Mouse (Mus musculus) liver, embryonic 14.5 days (tissue): ENCODE measurements around the gene Frem2. TPM values are rescaled to one million over a fixed set of nuclear protein-coding genes. Genes with fewer than 3 reads are reported as not detected.

Experiments
- ATAC-seq: fragments of 200-750 bp; cut with Nextera tagmentation; 2 replicates; pipeline ENCODE4 v1.8.0; 2017; ENCODE audit warnings: moderate number of reproducible peaks, mild to moderate bottlenecking, moderate library complexity; ENCODE audit not compliant: insufficient read depth
- DNase-seq, 3 experiments: peaks; one replicate each; pipeline ENCODE4 v3.0.0-alpha.2; 2012 to 2013; ENCODE audit warnings: low read depth in 3 of 3, low spot score in 3 of 3
- H3K27ac ChIP-seq: fragments of 300-500 bp; sonication (generic); 2 replicates; pipeline ENCODE4 v1.5.1; 2014; ENCODE audit warnings: moderate library complexity, mild to moderate bottlenecking, control low read depth, inconsistent platforms
- H3K27me3 ChIP-seq: fragments of 300-500 bp; sonication (generic); 2 replicates; pipeline ENCODE4 v1.6.1; 2014; ENCODE audit warnings: mild to moderate bottlenecking, low read length, moderate library complexity; ENCODE audit not compliant: control insufficient read depth, insufficient read depth
- H3K36me3 ChIP-seq: fragments of 300-500 bp; sonication (generic); replicated peaks from 2 replicates; pipeline ENCODE4 v1.6.1; 2014; ENCODE audit warnings: low read depth; ENCODE audit not compliant: control insufficient read depth, insufficient read depth
- H3K4me1 ChIP-seq, 2 experiments: fragments of 200-500 bp in 1 of 2; fragments of 300-500 bp in 1 of 2; sonication (generic) in 1 of 2; replicated peaks; 2 replicates each; pipeline ENCODE4 v1.6.1; 2012 to 2014; ENCODE audit warnings: antibody characterized with exemption in 1 of 2, inconsistent platforms in 1 of 2, low read length in 1 of 2; ENCODE audit not compliant: control insufficient read depth in 2 of 2, insufficient read depth in 2 of 2
- H3K4me2 ChIP-seq: fragments of 300-500 bp; sonication (generic); 2 replicates; pipeline ENCODE4 v1.6.1; 2014; ENCODE audit warnings: low read depth, mild to moderate bottlenecking, control low read depth, moderate library complexity
- H3K4me3 ChIP-seq, 2 experiments: fragments of 200-500 bp in 1 of 2; fragments of 300-500 bp in 1 of 2; sonication (generic) in 1 of 2; 2 replicates each; pipeline ENCODE4 v1.5.1; 2012 to 2014; ENCODE audit warnings: low read depth in 2 of 2, low read length in 2 of 2, mild to moderate bottlenecking in 2 of 2, control low read depth in 1 of 2, inconsistent platforms in 1 of 2, moderate library complexity in 1 of 2; ENCODE audit not compliant: insufficient read depth in 1 of 2
- H3K9ac ChIP-seq: fragments of 300-500 bp; sonication (generic); replicated peaks from 2 replicates; pipeline ENCODE4 v1.6.1; 2014; ENCODE audit warnings: mild to moderate bottlenecking, control low read depth, moderate library complexity
- H3K9me3 ChIP-seq: fragments of 300-500 bp; sonication (generic); 2 replicates; pipeline ENCODE4 v1.6.1; 2016; ENCODE audit warnings: low read length, mixed read lengths; ENCODE audit not compliant: control insufficient read depth
- CTCF ChIP-seq: IDR thresholded peaks from 2 replicates; pipeline ENCODE4 v1.5.1; 2016; ENCODE audit warnings: antibody characterized with exemption, low read depth, control low read depth
- EP300 ChIP-seq: IDR thresholded peaks from 2 replicates; pipeline ENCODE4 v1.6.1; 2016; ENCODE audit warnings: antibody characterized with exemption, low read depth
- WGBS: fragments of 180-500 bp; shearing (Covaris S2); extraction: QIAGEN DNeasy Blood & Tissue Kit; methylation state at CpG from one replicate; pipeline ENCODE4 v1.1.7; 2014; ENCODE audit not compliant: insufficient replicate concordance; 5-methylcytosine and 5-hydroxymethylcytosine counted together
- polyA plus RNA-seq, 2 experiments: library from polyadenylated mRNA; depleted of rRNA in 1 of 2; stranded (reverse) in 1 of 2; unstranded in 1 of 2; fragments of >200 nt; fragmentation: Nextera tagmentation in 1 of 2; extraction: Ambion mirVana in 1 of 2; gene quantifications; 2 replicates each; pipeline versions ENCODE4 v1.2.1 to v1.2.3; 2012 to 2014

Frem2 gene
- polyA plus RNA-seq, 2 experiments: 0.19 to 0.71 TPM

DNA sequence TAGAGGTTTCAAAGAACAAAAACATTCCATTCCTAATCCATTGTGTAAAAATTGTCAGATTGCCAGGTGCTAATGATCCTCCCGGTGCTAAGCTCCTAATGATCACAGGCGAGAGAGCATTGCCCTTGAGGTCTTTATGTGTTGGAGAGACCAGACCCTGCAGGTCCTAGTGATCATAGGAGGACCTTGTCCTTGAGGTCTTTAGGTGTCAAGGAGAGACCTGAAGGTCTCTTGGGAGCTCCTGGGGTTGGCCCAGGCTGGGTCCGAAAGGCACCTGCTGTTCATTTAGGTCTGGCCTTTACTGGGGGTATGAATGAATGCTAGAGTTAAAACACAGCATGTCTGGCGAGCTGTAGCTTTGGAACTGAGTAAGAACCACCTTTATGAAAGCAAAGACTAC, 183.0 kb downstream of the Frem2 start:
- peaks cover 0 to 2% of the 10 kb centered on the region in 2 experiments; a peak in 1 of 4 replicates for H3K4me1 ChIP-seq
- no peak overlapping the region for H3K4me3 ChIP-seq
- no peaks in the 10 kb centered on the region for H3K9me3 ChIP-seq
- H3K4me2 ChIP-seq: no peak overlapping the region
- no peak for ATAC-seq
- no peaks in the 10 kb centered on the region for H3K27me3 ChIP-seq
- TF ChIP-seq CTCF: no peak
- no peak for TF ChIP-seq EP300
- H3K36me3 ChIP-seq: peaks cover 31% of the 10 kb centered on the region
- H3K27ac ChIP-seq: no peak overlapping the region
- DNase-seq: no peak
- H3K9ac ChIP-seq: no peak overlapping the region
- WGBS: 66% methylated on average over 4 of the region's 4 CpGs

GRCm38 (mm10) chr3:53472061-53472460, 185.1 kb downstream of the Frem2 start:
- DNase-seq: no peak
- Histone ChIP-seq H3K4me1 (peaks cover 0 to 6% of the 10 kb centered on the region in 2 experiments; a peak in 1 of 4 replicates), H3K9me3 (no peaks in the 10 kb centered on the region), H3K36me3 (peaks cover 31% of the 10 kb centered on the region), H3K27me3 (no peaks in the 10 kb centered on the region), H3K4me2 (no peak overlapping the region), H3K4me3 (no peak overlapping the region), H3K9ac (no peak overlapping the region), H3K27ac (no peak overlapping the region)
- 85% methylated on average over 5 of the region's 5 CpGs for WGBS
- ATAC-seq: no peak
- TF ChIP-seq CTCF (no peak), EP300 (no peak)

- Histone ChIP-seq H3K4me3 (no peak overlapping the region), H3K4me1 (peaks cover 6 to 10% of the 10 kb centered on the region in 2 experiments; a peak in 3 of 4 replicates), H3K36me3 (peaks cover 19% of the 10 kb centered on the region), H3K9me3 (no peaks in the 10 kb centered on the region), H3K27me3 (no peaks in the 10 kb centered on the region), H3K27ac (no peak overlapping the region), H3K4me2 (no peak overlapping the region), H3K9ac (no peak overlapping the region)
- no peak for ATAC-seq
- no peak for TF ChIP-seq EP300
- no peak for TF ChIP-seq CTCF
- WGBS: 71% methylated on average over 5 of the region's 5 CpGs
- no peak for DNase-seq
These were observed 187.5 kb downstream of the Frem2 start for GRCm38 (mm10) chr3:53469650-53470049.

GRCm38 (mm10) chr3:53467356-53467755, 189.8 kb downstream of the Frem2 start:
- no peak overlapping the region for H3K27ac ChIP-seq
- ATAC-seq: no peak
- no peak for DNase-seq
- no peaks in the 10 kb centered on the region for H3K27me3 ChIP-seq
- H3K4me1 ChIP-seq: peaks cover 6 to 10% of the 10 kb centered on the region in 2 experiments; a peak in 3 of 4 replicates
- H3K36me3 ChIP-seq: peaks cover 8% of the 10 kb centered on the region
- no peak overlapping the region for H3K4me3 ChIP-seq
- no peak overlapping the region for H3K9ac ChIP-seq
- WGBS: 66% methylated on average over 5 of the region's 5 CpGs
- H3K9me3 ChIP-seq: no peaks in the 10 kb centered on the region
- TF ChIP-seq EP300 (no peak), CTCF (no peak)
- no peak overlapping the region for H3K4me2 ChIP-seq

DNA sequence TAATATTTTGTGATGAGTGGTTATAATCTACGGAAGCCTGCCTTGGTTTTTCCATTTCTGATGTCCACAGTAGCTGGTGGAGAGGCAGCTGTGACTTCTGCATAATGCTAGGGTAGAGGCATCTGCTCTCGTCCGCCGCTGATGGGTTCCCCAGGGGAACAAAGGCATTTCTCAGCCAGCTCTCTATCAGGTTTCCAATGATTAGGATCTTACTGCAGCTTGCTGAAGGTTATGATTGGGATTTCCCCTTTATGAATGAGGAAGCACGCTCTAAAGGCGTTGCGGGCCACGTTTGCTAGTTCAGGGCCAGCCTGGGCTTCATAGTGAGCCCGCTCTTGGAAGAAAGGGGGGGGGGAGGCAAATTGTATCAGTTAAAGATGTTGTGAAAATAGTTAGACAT, 190.7 kb downstream of the Frem2 start:
- 53% methylated on average over 9 of the region's 9 CpGs for WGBS
- H3K4me2 ChIP-seq: peak overlapping the region; percentile 67
- no peaks in the 10 kb centered on the region for H3K27me3 ChIP-seq
- TF ChIP-seq EP300 (no peak), CTCF (no peak)
- no peak overlapping the region for H3K9ac ChIP-seq
- H3K36me3 ChIP-seq: peaks cover 3% of the 10 kb centered on the region
- no peak for ATAC-seq
- H3K9me3 ChIP-seq: no peaks in the 10 kb centered on the region
- peaks cover 8 to 10% of the 10 kb centered on the region in 2 experiments; a peak in 3 of 4 replicates for H3K4me1 ChIP-seq
- no peak overlapping the region for H3K27ac ChIP-seq
- no peak for DNase-seq
- H3K4me3 ChIP-seq: no peak overlapping the region
